Comparison of ENCODE assay signal across 8 mouse cellular contexts in genomic region chr8:119911258-119911962, GRCm38 (mm10). TPM values are rescaled to one million over a fixed set of nuclear protein-coding genes. Genes with fewer than 3 reads are reported as not detected.
DNase-seq lines count a peak whose midpoint lies in the region; ATAC-seq and TF ChIP-seq lines count a peak whose summit lies in the region.

No protein-coding gene starts in this region.

- no peaks in the 10 kb centered on the region; the same call in 1 of the 2 replicates for H3K36me3 ChIP-seq in heart, embryonic 10.5 days
- no peaks in the 10 kb centered on the region for H3K36me3 ChIP-seq in forebrain, embryonic 13.5 days (ENCODE audit: poor library complexity, severe bottlenecking)
- H3K36me3 ChIP-seq in liver, postnatal 0 days (replicated peaks; ENCODE audit: insufficient read depth, low read length): no peaks in the 10 kb centered on the region

- ATAC-seq in CD4-positive, CD25-positive, alpha-beta regulatory T cell, adult 4 months: peak; percentile 15
- ATAC-seq in forebrain, embryonic 13.5 days: no peak; the same call in 1 of the 2 replicates
- peak; percentile 14 for ATAC-seq in liver, postnatal 0 days

- peak overlapping the region; percentile 91 for H3K4me3 ChIP-seq in heart, embryonic 10.5 days
- peak overlapping the region; percentile 87 for H3K4me3 ChIP-seq in forebrain, embryonic 13.5 days
- H3K4me3 ChIP-seq in liver, postnatal 0 days (ENCODE audit: low read depth, low read length): peak overlapping the region; percentile 74

- TF ChIP-seq EP300 in liver, postnatal 0 days (IDR thresholded peaks at IDR 0.05; ENCODE audit: low read depth): no peak

- peaks cover 54% of the 10 kb centered on the region for H3K4me1 ChIP-seq in heart, embryonic 10.5 days
- H3K4me1 ChIP-seq in forebrain, embryonic 13.5 days: peaks cover 41% of the 10 kb centered on the region
- H3K4me1 ChIP-seq in liver, postnatal 0 days (ENCODE audit: insufficient read depth): peaks cover 59% of the 10 kb centered on the region

- H3K27me3 ChIP-seq in heart, embryonic 10.5 days (ENCODE audit: insufficient read depth, poor library complexity, severe bottlenecking): no peaks in the 10 kb centered on the region; the same call in none of the 2 replicates
- no peaks in the 10 kb centered on the region for H3K27me3 ChIP-seq in forebrain, embryonic 13.5 days
- no peaks in the 10 kb centered on the region for H3K27me3 ChIP-seq in liver, postnatal 0 days (ENCODE audit: insufficient read depth, low read length)

- peak overlapping the region; percentile 94 for H3K9ac ChIP-seq in forebrain, embryonic 13.5 days
- H3K9ac ChIP-seq in liver, postnatal 0 days (replicated peaks): peak overlapping the region; percentile 82

- peak overlapping the region; percentile 99 for H3K27ac ChIP-seq in heart, embryonic 10.5 days
- H3K27ac ChIP-seq in forebrain, embryonic 13.5 days: peak overlapping the region; percentile 91
- H3K27ac ChIP-seq in liver, postnatal 0 days (ENCODE audit: low read depth): peak overlapping the region; percentile 85

- H3K4me2 ChIP-seq in forebrain, embryonic 13.5 days: peak overlapping the region; percentile 87
- peak overlapping the region; percentile 89 for H3K4me2 ChIP-seq in liver, postnatal 0 days (ENCODE audit: low read depth, low read length)

- no peak for TF ChIP-seq CTCF in liver, postnatal 0 days (IDR thresholded peaks at IDR 0.05; ENCODE audit: low read depth)

- WGBS in heart, embryonic 10.5 days: under 1% methylated on average over 30 of the region's 30 CpGs
- 1% methylated on average over 30 of the region's 30 CpGs for WGBS in forebrain, embryonic 13.5 days
- under 1% methylated on average over 29 of the region's 30 CpGs for WGBS in liver, postnatal 0 days (ENCODE audit: insufficient replicate concordance)

- no peaks in the 10 kb centered on the region for H3K9me3 ChIP-seq in heart, embryonic 10.5 days
- H3K9me3 ChIP-seq in forebrain, embryonic 13.5 days (replicated peaks): no peaks in the 10 kb centered on the region
- no peaks in the 10 kb centered on the region for H3K9me3 ChIP-seq in liver, postnatal 0 days (ENCODE audit: low read length)

- no peak for DNase-seq in heart, embryonic 10.5 days (ENCODE audit: low spot score)
- no peak for DNase-seq in heart, adult 11 months
- DNase-seq in liver, postnatal 0 days: no peak
- no peak for DNase-seq in adrenal gland, postnatal 10 days
- no peak for DNase-seq in left cerebral cortex, adult 9 months (ENCODE audit: low spot score in 2 of 2)
- DNase-seq in adrenal gland, postnatal 36 days: no peak

RNA-seq across cellular contexts. Expression of gene Gm20388, which starts 0.8 kb away (rescaled TPM):
- polyA plus RNA-seq in heart, embryonic 10.5 days (2016; fragmentation: Nextera tagmentation; extraction: Ambion mirVana): 1.4 and 4.5 TPM in 2 replicates
- polyA plus RNA-seq in CD4-positive, CD25-positive, alpha-beta regulatory T cell, adult 4 months (2017; shearing (Covaris generic)): 10 to 100 TPM; 10.7 to 12.8 TPM
- 5.6 and 13.1 TPM in 2 replicates for polyA plus RNA-seq in forebrain, embryonic 13.5 days (2015; fragmentation: Nextera tagmentation; extraction: Ambion mirVana)
- not detected in 2 replicates for polyA plus RNA-seq in liver, postnatal 0 days (2015; fragmentation: Nextera tagmentation; extraction: Ambion mirVana)
- total RNA-seq in adrenal gland, postnatal 10 days (2021): 1 to 10 TPM; 1.9 to 2.0 TPM
- 1 to 10 TPM; 2.4 to 7.4 TPM for total RNA-seq in adrenal gland, postnatal 36 days (2021)

RNA-seq across cellular contexts. Expression of gene Usp10, which starts 1.2 kb away (rescaled TPM):
- polyA plus RNA-seq in heart, embryonic 10.5 days (2016; fragmentation: Nextera tagmentation; extraction: Ambion mirVana): 155 and 187 TPM in 2 replicates
- 10 to 100 TPM; 56.3 to 97.3 TPM for polyA plus RNA-seq in CD4-positive, CD25-positive, alpha-beta regulatory T cell, adult 4 months (2017; shearing (Covaris generic))
- polyA plus RNA-seq in forebrain, embryonic 13.5 days (2015; fragmentation: Nextera tagmentation; extraction: Ambion mirVana): 133 and 161 TPM in 2 replicates
- polyA plus RNA-seq in liver, postnatal 0 days (2015; fragmentation: Nextera tagmentation; extraction: Ambion mirVana): 44.1 and 46.5 TPM in 2 replicates
- 100 to 1,000 TPM in 1 of 2 experiments, 10 to 100 TPM in 1; 92.2 to 106 TPM for total RNA-seq in adrenal gland, postnatal 10 days (2021)
- 100 to 1,000 TPM; 100 to 113 TPM for total RNA-seq in adrenal gland, postnatal 36 days (2021)

RNA-seq across cellular contexts. Expression of gene Klhl36, which starts 49.3 kb away (rescaled TPM):
- 9.6 and 10.1 TPM in 2 replicates for polyA plus RNA-seq in heart, embryonic 10.5 days (2016; fragmentation: Nextera tagmentation; extraction: Ambion mirVana)
- polyA plus RNA-seq in CD4-positive, CD25-positive, alpha-beta regulatory T cell, adult 4 months (2017; shearing (Covaris generic)): 10 to 100 TPM in 1 of 2 experiments, 1 to 10 TPM in 1; 6.2 to 11.6 TPM
- 10.8 and 12.6 TPM in 2 replicates for polyA plus RNA-seq in forebrain, embryonic 13.5 days (2015; fragmentation: Nextera tagmentation; extraction: Ambion mirVana)
- 4.3 and 4.9 TPM in 2 replicates for polyA plus RNA-seq in liver, postnatal 0 days (2015; fragmentation: Nextera tagmentation; extraction: Ambion mirVana)
- 10 to 100 TPM in 1 of 2 experiments, 1 to 10 TPM in 1; 7.3 to 11.2 TPM for total RNA-seq in adrenal gland, postnatal 10 days (2021)
- 1 to 10 TPM; 5.0 to 10.0 TPM for total RNA-seq in adrenal gland, postnatal 36 days (2021)
